Mouse (Mus musculus) lung, adult 2 months (tissue): Measurements from ENCODE around the gene Acly.

Experiments
- CTCF ChIP-seq: fragments of 200-500 bp; IDR thresholded peaks from 2 replicates; pipeline ENCODE4 v1.5.1; 2011; ENCODE audit warnings: mild to moderate bottlenecking, low read length, control low read depth; ENCODE audit not compliant: insufficient read depth
- POLR2A ChIP-seq: fragments of 200-500 bp; IDR thresholded peaks from 2 replicates; pipeline ENCODE4 v1.6.1; 2011; ENCODE audit warnings: low read depth, mild to moderate bottlenecking, control low read depth, low read length, borderline replicate concordance; ENCODE audit errors: extremely low read depth

DNA sequence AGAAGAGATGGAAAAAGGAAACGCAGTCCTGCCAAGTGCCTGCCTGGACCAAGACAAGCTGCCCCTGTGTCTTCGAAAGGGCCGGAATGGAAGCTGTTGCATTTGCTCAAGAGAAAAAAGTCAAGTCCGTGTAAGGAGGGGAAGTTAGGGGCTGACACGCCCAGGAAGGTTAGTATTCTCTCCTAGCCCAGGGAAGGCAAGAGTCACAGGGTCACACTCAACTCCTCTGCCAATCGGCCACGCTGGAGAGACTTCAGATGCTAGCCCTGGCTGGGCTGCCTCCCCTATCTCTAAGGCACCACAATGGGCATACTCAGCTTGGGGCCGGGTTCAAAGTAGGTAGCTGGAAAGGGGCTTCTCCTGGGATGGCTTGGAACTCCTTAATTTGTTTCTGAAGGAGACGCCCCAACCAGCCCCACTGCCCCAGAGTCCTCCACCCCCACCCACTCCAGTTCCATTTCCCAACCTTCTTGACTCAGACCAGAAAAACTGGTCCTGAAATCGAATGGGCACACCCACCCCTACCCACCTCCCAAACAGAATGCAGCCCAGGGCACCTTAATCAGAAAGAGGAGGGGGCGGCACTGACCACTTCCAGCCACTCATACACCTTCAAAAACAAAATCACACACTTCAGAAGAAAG is 2.7 kb downstream of the Acly start:
- TF ChIP-seq CTCF: no peak
- TF ChIP-seq POLR2A: no peak
